Mouse (Mus musculus) monocyte, adult 2 months (primary cell): ENCODE results near the gene Cygb.

ENCODE experiments used
- DNase-seq, 2 experiments: peaks; one replicate each; pipeline ENCODE4 v3.0.0; 2022; ENCODE audit warnings: low spot score in 2 of 2, low read depth in 1 of 2

Cygb gene

DNA sequence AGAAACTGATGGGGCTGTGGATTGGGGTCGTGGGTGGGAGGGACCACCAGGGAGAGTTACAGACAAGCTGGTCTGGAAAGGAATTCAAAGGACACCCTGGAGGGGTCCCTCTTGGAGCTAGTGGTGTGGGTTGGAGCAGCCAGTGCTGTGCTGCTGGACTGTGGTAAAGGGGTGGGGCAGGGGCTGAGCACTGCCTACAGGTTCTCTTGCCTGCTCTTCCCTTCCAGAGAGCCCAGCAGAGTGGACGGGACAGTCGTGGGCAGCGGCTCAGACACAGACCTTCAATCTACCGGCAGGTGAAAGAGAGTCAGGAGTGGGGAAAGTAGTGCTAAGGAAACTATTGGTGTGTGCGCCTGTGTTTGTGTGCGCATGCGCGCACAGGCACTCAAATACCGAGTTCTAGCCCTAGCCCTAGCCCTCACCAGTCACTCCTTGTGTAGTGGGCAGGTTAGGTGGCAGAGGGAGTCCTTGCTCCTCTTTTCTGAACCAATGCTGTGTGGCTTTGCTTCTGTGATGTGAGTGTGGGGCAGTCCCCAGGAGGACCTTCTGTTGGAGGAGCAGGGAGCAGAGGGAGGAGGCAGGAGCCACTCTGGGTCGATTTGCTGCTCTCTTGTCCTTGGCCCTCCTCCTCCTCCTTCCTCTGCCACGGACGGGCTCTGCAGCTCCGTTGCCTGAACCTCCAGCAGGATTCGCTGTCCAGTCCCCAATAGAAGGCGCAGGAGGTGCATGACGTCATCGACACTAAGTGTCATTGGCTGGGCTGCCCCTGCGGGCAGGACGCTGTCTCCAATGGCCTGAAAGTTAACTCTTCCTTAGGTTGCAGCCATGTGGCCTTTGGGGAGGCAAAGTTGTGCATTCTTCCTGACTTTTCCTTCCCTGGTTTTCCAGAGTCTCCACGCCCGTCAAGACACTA lies 3.5 kb upstream of the Cygb start:
- DNase-seq, result peak; percentile 42 to 52

GRCm38 (mm10) chr11:116656348-116657191 lies 2.5 kb upstream of the Cygb start:
- no peak for DNase-seq

DNA sequence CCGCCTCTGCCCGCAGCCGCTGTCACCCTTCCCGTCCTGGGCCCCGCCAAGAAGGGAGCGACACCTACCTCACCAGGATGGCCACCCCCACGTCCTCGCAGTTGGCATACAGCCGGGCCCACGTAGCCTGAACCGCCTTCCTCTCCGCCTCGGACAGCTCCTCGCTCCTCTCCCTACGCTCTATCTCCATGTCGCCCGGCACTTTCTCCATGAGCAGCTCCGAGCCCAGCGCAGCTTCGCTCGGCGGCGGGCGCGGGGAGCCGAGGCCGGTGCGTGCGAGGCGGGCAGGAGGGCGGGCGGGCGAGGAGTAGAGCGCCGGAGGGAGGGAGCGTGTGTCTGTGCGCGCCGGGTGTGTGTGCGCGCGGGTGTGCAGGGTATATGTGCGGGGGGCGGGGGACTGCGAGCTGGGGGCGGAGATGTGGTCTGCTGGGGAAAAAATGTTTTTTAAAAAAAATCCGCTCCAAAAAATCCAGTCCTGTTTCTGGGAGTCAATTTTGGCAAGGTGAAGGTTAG lies 348 bp downstream of the Cygb start:
- DNase-seq, result no peak

- DNase-seq, result no peak
Observed at GRCm38 (mm10) chr11:116653234-116653633, 879 bp downstream of the Cygb start, which contains the start of gene Prcd. Gene Prcd (plus strand): TSS chr11:116653534.

- no peak for DNase-seq
Observed at GRCm38 (mm10) chr11:116652330-116653098, 1.6 kb downstream of the Cygb start.

- DNase-seq, result no peak
Observed at GRCm38 (mm10) chr11:116651339-116651738, 2.8 kb downstream of the Cygb start.

DNA sequence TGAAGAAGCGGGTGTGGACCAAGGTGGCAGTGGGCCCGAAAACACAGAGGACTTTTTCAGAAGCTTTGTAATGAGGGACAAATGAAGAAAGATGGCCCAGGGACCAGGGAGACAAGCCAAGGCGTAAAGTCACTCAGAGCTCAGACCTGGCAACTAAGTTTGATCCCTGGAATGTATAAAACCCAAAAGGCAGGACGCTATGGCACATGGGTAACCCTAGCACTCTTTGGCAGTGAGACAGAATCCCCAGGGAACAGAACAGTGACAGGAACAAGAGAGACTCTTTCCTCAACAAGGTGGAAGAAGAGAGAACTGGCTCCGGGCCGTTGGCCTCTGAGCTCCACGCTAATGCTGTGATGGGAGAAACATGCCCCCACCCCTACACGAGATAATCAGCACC lies 3.3 kb downstream of the Cygb start:
- no peak for DNase-seq

- no peak for DNase-seq
Observed at GRCm38 (mm10) chr11:116649711-116650337, 4.3 kb downstream of the Cygb start.

DNA sequence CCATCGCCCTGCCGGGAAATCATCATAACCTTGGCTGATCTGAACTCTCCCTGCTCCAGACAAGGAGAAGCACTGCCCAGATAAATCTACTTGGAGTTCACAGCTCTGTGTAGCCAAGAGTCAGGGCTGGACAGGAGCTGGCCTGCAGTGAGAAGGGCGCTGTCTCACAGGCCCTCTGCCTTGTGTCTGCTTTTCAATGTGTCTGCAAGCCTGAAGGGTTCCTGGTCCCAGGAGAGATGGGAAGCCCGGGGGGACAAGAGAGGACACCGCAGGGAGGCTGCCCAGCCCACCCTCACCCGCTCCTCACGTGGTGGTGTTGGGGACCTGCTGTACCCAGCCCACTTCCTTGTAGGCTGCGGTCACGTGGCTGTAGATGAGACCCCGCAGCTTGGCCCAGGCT lies 5.1 kb downstream of the Cygb start:
- DNase-seq, result no peak

- no peak for DNase-seq
Observed at GRCm38 (mm10) chr11:116648213-116648921, 5.7 kb downstream of the Cygb start.

DNA sequence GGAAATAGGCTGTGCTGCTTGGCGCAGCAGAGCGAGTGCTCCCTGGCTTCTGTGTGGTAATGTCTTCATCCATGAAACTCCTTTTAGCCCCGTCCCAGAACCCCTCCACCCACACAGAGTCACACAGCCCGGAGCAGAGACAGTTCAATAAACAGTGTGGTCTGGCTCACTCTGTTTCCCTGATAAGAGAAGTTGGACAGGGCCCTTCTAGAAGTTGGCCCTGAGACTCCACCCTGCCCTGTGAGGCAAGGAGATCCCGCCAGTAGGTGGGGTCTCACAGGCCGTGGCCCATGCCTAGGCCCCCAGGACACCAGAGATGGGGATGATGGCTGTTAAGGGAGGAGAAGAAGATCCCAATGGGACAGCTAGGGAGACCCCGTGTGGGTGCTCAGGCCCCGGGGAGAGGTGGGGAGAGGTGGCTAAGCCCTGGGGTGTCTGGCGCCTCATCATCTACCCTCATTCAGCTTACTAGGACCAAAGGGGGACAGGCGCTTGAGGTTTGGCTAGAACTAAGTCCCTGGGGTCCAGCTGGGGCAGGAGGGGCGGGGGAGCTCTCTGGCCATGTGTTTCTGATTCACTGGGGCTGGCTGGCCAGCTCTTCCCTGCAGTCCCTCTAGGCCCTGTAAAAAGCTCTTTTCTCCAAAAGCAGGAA lies 6.6 kb downstream of the Cygb start:
- DNase-seq, result no peak

DNA sequence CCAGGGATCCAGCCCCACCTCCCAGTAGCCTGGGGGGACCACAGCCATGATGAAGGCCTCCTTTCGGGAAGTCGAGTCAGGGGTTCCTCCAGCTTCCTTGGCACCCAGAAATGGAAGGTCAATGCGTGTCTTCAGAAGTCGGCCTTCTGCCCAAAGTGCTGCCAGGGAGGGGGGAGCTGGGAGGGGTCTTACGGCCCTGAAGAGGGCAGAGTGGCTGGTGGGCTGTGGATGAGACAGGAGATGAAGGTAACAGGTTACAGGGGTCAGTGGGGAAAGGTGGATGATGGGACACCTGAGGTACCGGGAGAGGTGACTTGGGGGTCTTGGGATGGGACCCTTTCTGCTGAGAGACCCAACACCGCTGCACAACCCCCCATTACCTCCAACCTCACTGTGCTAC lies 7.3 kb downstream of the Cygb start:
- DNase-seq, result no peak

DNA sequence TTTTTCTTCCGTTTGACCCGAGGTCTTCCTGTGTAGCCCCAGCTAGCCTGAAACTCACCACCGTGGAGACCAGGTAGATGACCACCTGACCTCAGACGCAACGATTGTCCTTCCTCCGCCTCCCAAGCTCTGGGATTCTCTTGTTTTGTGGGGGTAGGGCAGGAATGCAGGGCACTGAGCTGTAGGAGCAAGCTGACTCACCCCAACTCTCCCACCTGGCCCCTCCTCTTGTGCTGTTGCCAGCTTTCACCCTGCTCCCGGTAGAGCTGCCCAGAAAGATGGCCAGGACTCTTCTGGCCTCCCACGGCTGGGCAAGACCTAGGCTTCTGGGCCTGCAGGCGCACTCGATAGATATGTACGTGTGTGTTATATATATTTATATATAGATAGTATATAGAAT lies 8.0 kb downstream of the Cygb start:
- DNase-seq, result no peak

DNA sequence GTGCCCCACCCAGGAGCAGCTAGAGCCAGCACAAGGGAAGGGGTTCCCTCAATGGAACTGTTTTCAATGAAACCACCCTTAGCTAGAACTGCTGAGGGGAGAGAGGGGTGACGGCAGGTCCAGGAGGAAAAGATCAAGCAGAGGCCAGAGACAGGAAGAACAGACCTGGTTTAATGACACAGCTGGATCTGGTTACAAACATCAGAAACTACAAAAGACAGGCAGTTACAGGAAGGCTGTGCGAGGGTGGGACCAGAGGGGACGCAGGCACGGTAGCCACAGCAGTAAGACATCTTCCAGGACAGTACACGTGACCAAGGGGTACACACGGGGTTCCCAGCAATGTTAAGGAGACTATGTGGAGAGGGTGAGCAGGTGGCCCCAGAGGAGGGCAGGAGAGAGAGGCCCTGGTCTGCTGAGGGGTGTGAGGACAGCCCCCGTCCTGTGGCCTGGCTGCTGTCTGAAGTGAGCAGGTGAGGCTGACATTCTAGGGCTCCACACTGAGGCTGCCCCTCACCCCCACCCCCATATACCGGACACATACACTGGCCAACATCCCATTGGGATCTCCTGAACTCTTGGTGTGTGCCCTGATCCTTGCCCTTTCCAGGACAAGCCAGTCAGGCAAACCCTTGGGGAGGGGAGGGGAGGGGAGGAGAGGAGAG lies 8.5 kb downstream of the Cygb start:
- no peak for DNase-seq

- DNase-seq, result no peak
Observed at GRCm38 (mm10) chr11:116644225-116645112, 9.6 kb downstream of the Cygb start.

DNA sequence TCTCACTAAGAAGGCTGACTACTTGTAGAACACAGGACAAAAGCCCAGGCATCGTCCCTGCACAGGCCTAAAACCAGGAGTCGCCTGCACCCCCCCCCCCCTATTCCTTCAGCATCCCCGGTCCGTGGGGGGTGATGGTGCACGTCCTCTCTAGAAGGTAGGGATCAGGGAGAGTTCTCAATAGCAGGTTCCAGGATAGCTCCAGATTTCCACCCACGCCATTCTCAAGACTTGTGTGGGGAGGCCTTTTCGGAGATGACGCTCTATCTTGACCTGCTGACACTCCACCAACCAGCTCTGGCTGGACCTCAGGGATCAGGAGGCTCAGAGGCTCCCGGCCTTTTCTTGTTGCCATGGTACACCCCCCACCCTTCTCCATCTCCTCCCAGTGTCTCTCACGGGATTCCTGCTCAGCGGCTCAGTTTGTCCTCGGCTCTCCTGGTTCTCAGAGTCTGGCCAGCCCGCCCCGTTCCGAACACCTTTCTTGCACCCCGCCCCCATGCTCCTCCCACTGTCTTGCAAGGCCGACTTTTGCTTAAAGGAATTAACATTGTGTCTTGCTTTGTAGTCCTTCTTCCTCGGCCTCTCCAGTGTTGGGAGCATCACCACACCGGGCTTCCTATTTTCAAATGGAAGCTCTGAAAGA lies 10.4 kb downstream of the Cygb start:
- DNase-seq, result no peak
